Mouse (Mus musculus): ENCODE results near the gene Gm21170. TPM values are rescaled to one million over a fixed set of nuclear protein-coding genes. Genes with fewer than 3 reads are reported as not detected.

The Gm21170 gene
- not detected for polyA plus RNA-seq (2017; shearing (Covaris generic))

DNA sequence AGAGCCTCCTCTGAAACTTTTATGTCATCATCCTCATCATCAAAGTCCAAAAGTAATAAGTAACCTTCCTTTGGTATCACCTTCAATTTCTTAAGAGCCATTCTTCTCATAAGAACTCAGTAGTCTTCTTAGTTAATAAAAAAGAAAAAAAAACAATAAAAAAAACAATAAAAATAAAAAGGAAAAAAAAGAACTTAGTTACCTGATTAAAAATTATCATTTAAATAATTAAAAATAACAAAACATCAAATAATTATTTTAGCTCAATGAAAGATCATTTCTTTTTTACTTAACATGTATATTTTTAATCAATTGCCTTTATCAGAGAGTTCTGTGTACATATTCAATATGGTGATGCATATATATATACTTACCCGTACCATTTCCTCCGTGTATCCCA is at the start of gene Gm21170:
Gene Gm21170 (minus strand): TSS at position 101 of the 400 bp plus-strand sequence.

Other genes with a start within 250 kb of the Gm21170 start
- not detected for gene Gm21256, start 240.1 kb downstream of the Gm21170 start, polyA plus RNA-seq (2017; shearing (Covaris generic))

All from effector memory CD4-positive, alpha-beta T cell, adult 7 months (primary cell).